Mouse (Mus musculus) lung, adult 18-20 months (tissue): ENCODE measurements around the gene Lgals7.

Experiments used
- DNase-seq, 2 experiments: peaks; one replicate each; pipeline ENCODE4 v3.0.0; 2022; ENCODE audit warnings: mixed read lengths in 2 of 2

Lgals7 gene

GRCm38 (mm10) chr7:28863540-28863939 lies at the start of gene Lgals7:
Gene Lgals7, plus strand, starts transcription at chr7:28863853.
- no peak for DNase-seq

DNA sequence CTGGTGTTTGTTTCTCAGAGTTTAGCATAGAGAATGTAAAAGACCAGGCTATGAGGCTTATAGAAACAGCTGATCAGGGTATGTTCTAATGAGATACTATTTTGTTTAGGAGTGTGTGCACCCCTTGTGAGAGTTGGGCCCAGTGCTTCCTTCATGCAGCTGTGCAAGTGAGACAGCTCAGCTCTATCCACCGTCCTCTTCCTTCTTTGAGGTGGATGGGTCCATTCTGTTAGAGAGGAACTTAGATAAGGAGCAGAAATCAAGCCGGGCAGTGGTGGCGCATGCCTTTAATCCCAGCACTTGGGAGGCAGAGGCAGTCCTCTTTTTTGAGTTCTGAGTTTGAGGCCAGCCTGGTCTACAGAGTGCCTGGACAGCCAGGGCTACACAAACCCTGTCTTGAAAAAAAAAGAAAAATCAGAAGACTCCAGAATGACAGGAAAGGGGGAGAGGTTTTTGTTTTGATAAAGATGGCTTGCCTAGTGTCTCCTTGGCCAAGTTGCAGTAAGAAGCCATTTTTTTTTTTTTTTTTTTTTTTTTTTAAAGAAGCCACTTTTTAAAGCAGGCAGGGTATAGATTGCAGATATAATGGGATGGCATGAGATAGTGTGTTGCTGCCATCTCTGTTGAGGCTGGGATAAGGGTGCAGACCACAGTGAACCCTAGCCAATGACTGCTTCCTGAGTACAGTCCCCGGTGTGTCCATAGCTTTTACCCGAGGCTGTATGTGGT lies 49.2 kb upstream of the Lgals7 start:
- no peak for DNase-seq

DNA sequence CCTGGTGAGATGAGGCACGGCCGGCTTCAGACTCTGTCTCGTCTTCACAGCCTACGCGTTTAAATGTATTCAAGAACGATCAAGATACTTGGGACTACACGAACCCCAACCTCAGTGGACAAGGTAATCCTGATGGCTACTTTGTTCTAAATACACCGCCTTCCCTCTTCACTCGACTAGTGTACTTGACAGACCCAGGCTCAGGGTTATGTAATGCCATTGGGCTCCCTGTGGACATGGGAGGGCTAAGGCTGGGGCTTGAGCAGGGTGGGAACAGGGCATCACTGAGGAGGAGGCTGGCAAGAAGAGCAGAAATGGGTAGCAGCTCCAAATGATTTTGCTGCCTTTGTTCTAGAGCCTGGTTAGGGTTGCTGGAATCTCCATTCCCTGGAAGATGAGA lies 48.4 kb upstream of the Lgals7 start:
- no peak for DNase-seq

DNA sequence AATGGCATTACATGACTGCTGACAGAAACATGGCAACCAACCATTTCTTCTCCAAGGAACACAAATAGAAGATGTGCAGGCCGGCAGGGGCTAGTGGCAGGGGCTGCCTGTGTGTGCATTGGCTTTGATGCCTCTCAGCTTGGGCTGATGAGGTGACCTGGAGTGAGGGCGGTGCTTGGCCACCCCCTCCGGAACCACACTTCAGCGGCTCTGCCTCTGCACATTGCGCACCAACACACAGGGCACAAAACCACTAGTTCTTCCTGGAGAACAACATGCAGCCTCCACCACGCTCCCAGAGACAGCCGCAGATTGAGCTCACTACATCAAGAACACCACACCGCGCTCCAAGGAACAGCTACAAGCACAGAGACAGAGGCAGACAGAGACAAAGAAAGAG lies 47.5 kb upstream of the Lgals7 start:
- no peak for DNase-seq

DNA sequence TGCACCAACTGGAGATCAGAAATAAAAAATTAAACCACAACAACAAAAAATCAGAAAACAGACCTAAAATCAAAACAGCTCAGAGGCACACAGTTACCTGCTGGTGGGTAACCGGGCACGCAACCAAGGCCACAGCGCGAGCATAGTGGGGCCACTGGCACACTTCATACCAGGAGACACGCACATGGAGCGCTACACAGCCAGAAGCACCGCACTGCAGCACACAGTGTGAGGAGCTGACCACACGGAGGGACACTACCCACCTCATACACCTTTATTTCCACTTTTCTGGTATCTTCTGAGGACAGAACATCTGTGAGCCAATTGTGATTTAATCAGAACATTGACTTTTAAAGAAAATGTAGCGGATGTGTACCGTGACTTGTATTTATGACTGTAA lies 46.7 kb upstream of the Lgals7 start:
- no peak for DNase-seq

- DNase-seq = no peak
Measured at GRCm38 (mm10) chr7:28817524-28817923, 46.1 kb upstream of the Lgals7 start.

DNA sequence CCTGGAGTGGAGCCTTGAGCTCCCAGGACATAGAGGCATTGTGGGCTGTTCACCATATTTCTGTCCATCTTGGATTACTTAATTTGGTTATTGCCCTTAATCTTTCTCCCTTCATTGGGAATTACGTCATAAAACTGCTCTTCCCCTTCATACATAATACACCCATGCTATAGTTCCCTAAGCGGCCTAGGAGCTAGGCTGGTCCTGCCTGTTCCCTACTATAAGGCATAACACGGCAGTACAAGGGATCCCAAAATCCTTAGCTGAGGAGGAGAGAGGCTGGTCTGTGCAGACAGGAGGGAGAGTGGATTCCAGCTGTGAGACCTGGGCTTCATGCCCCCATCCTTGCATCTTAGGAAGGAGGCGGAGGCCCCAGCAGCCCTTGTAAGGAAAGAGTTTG lies 45.7 kb upstream of the Lgals7 start:
- DNase-seq = no peak

GRCm38 (mm10) chr7:28818436-28818835 lies 45.2 kb upstream of the Lgals7 start:
- no peak for DNase-seq

GRCm38 (mm10) chr7:28818861-28819452 lies 44.7 kb upstream of the Lgals7 start:
- DNase-seq = no peak

- no peak for DNase-seq
Measured at GRCm38 (mm10) chr7:28819571-28819970, 44.1 kb upstream of the Lgals7 start.

- DNase-seq = peak; percentile 62 to 80
Measured at GRCm38 (mm10) chr7:28820358-28821260, 43.0 kb upstream of the Lgals7 start.

DNA sequence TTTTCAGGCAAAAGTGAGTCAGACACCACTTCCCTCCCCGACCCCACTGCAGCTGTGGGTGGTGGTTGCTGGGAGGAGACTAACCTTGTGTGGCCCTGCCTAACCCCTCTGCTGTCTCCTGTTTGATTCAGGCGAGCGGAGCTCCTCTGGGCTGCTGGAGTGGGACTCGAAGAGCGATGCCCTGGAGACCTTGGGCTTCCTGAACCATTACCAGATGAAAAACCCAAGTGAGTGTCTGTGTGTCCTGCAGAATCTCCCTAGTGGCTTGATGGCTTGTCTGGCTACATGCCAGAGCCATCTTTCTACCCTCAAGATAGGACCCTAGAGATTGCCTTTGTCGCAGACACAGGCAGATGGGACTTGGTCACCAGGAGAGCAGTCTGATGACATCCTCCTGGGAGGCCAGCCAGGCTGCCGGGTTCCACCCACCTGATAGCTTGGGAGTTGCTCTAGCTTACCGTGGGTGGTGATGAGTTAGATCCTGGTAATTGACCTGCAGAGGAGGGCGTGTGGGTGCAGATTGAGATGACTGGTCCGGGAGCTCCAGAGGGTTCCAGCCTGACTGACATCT lies 42.3 kb upstream of the Lgals7 start:
- peak in 1 of 2 experiments; percentile 55 for DNase-seq

DNA sequence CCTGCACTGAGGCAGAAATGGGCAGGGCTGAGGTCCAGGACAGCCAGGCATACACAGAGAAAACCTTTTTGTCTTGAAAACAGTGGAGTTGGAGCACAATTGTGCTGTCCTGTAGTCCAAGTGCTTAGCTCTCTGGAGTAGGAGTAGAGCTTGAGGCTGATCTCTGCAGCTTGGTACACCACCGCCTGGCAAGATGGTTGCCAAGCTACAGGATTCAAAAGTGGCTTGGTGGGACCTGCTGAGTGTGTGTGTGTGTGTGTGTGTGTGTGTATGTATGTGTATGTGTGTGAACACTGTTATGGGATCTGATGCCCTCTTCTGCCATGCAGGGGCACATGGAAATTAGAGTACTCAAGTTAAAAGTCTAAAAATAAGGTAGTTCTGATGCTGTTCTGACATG lies 41.1 kb upstream of the Lgals7 start:
- no peak for DNase-seq

- DNase-seq = no peak
Measured at GRCm38 (mm10) chr7:28822993-28823903, 40.4 kb upstream of the Lgals7 start.

DNA sequence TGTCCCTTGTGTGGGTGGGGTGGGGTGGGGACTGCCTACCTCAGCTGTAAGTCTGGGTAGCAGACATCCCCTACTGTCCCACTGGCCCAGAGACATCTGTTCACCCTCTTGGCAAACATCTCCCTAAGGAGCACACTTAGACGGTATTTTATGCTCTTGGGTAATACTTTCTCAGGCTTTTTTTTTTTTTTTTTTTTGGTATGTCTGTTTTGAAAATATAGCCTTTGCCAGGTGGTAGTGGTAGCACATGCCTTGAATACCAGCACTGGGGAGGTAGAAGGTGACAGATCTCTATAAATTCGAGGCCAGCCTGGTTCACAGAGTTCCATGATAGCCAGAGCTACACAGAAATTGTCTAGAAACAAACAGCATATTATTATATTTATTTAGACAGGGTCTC lies 39.7 kb upstream of the Lgals7 start:
- DNase-seq = no peak

DNA sequence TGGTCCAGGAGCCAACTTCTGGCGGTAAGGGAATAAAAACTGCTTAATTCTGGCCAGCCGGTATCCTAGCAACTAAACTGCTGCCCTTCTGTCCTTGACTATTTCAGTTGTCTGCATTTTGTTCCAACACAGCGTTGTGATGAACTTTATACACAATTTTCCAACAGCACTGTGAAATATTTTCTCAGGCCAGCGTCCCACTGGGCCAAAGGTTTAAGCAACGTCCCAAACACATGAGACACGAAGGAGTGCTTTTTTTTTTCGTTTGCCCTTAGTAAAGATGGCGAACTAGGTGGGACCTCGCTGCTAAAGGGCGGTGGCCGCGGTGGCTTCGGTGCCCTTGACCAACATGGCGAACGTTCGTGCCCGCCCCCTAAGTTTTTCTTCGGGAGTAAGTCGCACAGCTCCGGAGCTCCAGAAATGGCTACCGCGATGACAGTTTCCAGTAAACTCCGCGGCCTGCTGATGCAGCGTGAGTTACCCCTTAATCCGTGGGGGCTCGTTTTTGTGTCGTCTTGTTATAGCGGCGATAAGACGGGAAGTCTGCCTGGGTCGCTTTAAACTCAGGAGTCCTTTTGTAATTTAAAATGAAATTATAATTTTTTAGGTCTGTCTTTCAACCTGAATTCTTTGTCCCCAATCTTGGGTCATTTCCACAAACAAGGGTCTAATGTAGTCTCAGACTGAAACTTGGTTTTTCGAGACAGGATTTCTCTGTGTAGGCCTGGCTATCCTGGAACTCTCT lies 38.5 kb upstream of the Lgals7 start, which contains the start of gene Ech1:
Ech1 (plus strand) TSS at position 277 of the 745 bp plus-strand sequence.
- peak; percentile 94 for DNase-seq

- peak; percentile 40 to 58 for DNase-seq
Measured at GRCm38 (mm10) chr7:28825686-28826401, 37.8 kb upstream of the Lgals7 start.

DNA sequence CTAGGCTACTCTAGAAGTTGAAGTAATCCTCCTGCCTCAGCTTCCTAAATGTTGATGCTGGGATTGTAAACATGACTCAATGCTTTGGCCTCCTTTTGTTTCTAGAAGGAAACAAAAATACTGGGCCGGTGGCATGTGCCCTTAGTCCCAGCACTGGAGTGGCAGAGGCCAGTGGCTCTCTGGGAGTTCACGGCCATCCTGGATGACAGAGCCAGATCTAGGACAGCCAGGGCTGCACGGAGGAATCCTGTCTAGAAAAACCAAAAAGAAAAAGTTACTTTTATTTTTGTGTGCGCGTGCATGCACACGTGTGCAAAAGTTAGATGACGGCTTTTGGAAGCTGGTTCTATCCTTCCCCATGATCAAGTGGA lies 37.3 kb upstream of the Lgals7 start:
- no peak for DNase-seq

GRCm38 (mm10) chr7:28827338-28827737 lies 36.3 kb upstream of the Lgals7 start:
- peak in 1 of 2 experiments; percentile 63 for DNase-seq

DNA sequence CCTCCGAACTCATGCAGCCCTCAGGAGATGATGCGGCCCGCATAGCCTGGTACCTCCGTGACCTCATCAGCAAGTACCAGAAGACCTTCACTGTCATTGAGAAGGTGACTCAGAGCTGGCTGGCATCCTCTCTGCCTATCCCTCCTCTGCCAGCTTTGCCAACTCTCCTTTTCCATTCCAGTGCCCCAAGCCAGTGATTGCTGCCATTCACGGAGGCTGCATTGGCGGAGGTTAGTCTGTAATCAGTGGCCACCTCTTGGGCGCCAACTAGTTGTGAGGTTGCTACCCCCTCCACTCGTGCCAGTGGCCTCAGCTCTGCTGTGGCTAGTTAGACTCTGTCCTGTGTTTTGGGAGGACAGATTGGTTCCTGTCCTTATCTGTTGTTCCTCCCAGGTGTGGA lies 33.8 kb upstream of the Lgals7 start:
- no peak for DNase-seq

DNA sequence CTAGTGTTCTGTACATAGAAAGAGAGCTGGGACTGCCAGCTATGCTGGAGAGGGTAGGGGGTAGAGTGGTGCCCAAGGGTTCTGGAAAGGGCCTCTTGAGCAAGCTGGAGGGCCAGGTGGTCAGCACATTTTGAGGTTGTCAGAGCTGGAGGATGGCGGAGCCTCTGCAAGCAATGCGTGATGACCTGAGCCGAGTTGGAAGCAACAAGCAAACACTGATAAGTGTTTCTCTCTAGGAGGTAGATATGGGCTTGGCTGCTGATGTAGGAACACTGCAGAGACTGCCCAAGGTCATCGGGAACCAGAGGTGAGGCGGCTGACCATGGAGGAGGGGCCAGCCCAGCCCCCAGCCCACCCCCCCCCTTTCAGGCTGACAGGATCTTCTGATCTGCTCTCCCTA lies 32.7 kb upstream of the Lgals7 start:
- DNase-seq = no peak
